Mouse (Mus musculus): Measurements from ENCODE around the gene Nckap1.
"Not testable (repeated sequence)": the region's sequence is repeated elsewhere in the genome, so short reads cannot be mapped to it uniquely, and the experiment has no call there.

Gene Nckap1

DNA sequence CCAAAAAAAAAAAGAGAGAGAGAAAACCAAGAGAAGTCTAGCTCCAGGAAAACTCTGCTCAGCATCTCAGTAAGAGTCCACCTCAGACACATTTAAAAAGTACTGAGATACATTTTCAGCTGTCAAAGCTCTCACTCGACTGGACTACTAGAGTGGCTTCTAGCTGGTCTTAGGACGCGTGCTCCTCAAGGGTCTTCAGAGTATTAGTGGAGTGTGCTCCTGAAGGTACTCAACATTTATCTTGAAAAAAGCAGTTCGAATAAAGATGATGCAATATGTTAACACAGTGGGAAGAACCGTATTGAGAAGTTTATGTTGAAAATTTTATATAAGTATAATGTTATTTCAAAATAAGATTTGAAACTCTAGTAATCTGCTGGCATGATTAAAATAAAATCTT, 20.4 kb downstream of the Nckap1 start:
- no peak for DNase-seq (ENCODE audit: low spot score)

DNA sequence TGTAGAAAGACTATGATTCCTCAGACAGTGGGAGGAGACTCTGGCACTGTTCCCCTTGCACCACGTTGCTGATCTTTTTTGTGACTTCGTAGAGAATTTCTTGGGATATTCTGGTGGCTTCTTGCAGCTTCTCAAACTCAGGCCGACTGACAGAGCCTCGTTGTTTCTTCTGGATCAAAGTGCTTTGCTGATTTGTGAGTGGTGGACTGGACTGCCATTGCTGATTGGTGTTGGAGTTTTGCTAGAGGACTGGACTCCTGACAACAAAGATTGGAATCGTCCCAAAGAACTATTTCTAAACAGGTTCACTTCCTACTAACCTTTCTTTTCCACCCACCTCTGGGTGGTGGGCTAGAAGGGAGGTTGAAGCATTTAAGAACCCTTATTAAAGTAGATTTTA, 21.5 kb downstream of the Nckap1 start:
- DNase-seq (ENCODE audit: low spot score): no peak

DNA sequence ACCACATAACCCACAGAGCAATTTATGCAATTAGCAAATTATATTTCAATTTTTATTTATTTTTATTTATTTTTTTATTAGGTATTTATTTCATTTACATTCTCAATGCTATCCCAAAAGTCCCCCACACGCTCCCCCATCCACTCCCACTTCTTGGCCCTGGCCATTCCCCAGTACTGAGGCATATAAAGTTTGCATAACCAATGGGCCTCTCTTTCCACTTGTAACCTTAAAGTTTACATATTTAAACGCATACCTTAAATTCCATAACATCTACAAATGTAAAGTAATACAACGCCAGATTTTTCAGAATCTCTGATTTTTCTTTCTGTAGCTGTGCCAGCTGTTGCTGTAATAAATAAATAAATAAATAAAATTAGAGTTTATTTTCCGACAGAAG, 26.7 kb downstream of the Nckap1 start:
- DNase-seq (ENCODE audit: low spot score): no peak

DNA sequence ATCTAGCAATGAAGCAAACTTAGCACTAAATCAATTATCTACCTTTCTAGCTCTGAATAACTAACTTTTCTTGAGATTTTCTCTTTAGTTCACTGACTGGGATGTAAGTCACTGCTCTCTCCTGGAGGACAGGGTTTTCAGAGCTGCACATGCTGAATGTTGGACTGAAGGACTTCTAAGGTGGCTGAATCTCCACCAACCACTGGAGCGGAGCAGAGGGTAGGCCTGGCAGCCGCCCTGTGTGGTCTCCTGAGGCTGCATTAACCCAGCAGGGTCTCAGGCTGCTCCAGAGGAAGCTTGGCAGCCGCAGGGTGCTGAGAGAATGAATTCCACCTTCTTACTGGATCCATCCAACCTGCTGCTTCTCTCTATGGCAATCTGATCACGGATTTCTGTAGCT, 31.5 kb downstream of the Nckap1 start:
- no peak for DNase-seq (ENCODE audit: low spot score)

DNA sequence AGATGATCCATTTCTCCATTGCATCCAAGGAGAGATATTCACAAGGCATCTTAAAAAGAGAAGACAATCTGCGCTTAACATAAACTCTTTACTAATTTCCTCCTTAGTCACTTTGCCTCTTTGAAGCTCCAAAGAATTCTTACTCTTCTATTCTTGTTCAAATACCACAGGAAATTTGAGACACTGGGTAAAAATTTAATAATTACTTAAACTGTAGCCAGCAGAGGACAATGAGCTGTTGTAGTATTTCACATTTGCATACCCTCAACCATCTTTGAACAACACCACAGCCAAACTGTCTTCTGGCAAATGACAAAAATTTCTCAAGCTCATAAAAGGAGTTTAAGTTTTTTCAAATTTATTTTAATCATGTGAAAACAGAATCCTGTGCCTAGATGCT, 33.3 kb downstream of the Nckap1 start:
- no peak for DNase-seq (ENCODE audit: low spot score)

DNA sequence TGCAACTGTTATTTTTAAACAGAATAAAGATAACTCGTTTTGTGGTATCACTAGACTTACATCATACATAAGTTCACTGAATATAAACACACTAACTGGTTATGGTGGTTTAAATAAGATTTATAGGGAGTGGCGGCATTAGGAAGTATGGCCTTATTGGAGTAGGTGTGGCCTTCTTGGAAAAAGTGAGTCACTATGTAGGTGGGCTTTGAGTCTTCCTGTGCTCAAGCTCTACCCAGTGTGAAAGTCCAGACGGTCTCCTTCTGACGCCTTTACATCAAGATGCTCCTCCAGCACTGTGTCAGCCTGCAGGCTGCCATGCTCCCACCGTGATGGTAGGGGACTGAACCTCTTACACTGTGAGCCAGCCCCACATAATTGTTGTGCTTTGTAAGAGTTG, 38.4 kb downstream of the Nckap1 start:
- no peak for DNase-seq (ENCODE audit: low spot score)

DNA sequence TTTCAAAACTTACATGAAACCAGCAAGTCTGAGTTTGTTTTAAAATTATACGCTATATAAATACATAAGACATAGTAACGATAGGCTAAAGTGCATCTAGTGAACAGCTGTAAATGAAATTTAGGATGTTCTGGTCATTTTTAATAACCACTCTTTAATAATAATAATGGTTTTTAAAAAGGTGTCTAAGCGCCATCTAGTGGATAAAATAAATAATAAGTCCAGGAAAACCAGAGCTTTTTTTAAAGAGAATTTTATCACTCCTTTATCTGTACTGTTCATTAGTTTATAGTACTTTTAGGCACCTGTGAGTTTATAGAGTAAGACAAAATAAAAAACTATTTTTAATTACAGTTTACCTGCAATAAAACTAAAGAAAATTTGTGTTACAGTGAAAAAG, 44.0 kb downstream of the Nckap1 start:
- no peak for DNase-seq (ENCODE audit: low spot score)

DNA sequence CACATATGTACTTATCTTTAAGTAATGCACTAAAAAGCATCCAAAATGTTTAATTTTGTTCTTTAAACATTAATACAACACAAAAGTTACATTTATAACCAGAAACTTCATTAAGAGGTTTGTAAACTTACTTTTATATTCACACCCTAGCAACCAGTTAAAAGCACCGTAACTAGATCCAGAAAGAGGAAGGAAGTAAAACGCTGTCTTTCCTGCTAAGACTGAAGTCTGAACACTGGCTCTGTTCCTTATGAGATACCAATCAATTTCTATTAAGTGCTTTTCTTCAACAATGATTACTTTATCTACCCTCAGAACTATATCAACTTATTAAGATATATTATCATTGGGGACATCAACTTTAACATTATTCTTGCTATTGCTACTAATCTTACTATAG, 44.6 kb downstream of the Nckap1 start:
- DNase-seq (ENCODE audit: low spot score): no peak

DNA sequence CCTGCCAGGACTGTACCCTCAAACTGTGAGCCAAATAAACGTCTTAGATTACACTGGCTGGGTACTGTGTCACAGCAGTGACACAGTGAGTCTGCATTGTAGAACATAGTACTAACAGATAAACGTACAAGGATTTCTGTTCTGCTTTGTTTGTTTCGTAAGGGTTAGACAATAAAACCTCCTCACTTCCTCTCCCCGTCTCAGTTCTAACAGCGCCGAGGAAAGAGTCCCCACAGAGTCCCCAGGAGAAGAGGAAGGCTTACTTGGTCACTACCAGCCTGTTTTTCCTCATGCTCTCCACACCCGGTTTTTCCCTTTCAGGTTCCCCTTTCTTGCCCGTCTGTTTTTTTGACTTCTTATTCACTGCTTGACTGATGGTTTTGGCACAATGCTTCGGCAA, 56.9 kb downstream of the Nckap1 start:
- no peak for DNase-seq (ENCODE audit: low spot score)

DNA sequence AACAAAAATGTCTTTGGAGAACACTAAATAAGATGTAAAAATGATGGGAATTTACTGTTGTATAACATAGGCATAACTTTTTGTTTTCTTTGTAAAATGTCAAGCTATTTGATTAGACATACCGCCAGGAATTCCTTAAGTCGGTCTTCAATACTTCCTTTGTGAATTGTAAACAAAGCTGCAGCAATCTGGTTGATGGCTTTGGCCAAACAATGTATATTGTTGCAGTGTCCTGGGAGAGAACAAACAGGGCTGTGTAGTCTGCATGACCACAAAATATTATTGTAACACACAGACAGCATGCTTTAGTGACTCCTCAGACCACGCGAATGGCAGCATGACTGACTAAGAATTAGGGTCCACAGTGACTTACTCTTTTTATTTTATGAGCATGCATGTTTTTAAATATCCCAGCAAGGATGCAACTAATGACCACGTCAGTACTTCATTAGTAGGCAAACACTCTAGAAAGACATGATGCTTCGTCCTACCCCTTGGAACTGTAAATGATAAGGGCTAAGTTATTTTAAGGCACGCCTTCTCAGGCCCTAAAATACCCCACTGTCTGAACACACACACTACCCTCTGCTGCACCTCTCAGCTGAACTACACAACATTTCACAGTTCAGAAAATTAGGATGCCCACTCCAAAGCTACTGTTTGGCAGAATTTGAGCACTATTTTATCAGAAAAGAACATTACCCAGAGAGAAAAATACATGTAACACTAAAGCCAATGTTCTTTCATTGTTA, 75.0 kb downstream of the Nckap1 start:
- DNase-seq (ENCODE audit: low spot score): no peak

DNA sequence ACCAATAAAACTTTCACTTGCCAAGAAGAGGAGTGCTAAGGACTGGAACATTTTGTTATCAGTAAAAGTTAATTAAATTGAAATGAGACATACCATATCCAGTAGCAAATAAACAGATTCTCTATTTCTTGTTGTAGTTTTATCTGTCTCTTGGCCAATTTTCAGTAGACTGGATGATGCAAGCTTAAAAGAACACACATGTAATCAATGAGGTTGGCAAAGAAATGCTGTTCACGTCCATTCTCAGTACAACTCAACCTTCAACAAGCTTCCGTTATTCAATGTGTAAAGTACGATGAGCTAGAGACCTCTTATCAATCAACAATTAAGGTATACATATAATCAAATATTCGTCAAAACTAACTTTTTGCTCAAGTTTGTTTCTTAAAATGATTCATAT, 79.0 kb downstream of the Nckap1 start:
- no peak for DNase-seq (ENCODE audit: low spot score)

DNA sequence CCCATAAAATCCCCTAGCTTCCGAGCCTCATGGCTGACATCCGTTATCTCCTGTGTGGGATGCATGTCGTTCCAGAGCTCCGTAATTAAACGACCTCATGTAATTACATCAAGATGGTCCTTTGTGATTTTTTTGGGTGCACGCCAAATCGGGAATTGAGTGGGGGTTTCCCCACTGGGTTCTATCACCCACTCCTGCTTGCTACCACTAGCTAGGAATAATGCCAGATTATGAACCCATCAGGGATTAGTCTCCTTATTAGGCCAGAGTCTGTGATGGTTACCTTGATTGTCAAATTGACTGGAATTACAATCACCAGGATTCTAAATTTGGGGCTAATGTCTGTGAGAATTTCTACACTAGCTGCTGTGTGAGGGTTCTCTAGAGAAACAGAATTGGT, 85.9 kb downstream of the Nckap1 start:
- not testable (repeated sequence) for DNase-seq (ENCODE audit: low spot score)

DNA sequence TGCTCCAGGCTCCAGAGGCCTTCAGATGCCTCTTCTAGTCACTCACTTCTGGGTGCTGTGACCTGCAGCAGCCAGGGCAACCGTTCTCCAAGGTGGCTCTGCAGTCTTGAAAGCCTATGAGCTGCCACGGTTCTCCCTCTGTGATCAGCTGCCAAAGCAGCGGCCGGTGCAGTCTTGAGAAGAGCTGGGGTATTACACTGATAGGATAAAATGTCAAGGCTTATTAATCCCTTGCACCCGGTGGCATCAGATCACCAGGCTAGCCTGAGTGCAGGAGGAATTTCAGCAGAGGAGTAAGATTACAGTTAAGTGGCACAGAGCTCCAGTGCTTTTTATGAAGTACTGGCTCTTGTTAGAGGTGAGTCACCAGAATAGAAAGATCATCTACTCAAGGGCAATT, 94.3 kb downstream of the Nckap1 start:
- peak; percentile 32 for DNase-seq (ENCODE audit: low spot score)

DNA sequence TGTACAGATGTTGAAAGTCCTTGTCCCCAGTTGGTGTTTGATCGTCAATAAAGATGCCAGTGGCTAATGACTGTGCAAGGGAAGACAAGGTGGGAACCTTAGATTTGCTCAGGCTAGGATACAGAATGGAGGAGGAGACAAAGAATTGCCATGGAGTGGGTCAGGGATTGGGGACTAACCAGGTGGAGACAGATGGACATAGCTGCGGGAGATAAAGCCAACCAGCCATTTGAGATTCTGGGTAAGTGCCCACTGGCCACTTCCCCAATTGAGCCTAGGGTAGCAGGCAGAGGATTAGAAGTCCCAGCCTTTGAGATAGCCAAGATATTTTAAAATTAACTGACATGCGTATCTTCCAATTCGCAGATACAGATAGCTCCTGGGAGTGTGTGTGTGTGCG, 96.2 kb downstream of the Nckap1 start:
- no peak for DNase-seq (ENCODE audit: low spot score)

DNA sequence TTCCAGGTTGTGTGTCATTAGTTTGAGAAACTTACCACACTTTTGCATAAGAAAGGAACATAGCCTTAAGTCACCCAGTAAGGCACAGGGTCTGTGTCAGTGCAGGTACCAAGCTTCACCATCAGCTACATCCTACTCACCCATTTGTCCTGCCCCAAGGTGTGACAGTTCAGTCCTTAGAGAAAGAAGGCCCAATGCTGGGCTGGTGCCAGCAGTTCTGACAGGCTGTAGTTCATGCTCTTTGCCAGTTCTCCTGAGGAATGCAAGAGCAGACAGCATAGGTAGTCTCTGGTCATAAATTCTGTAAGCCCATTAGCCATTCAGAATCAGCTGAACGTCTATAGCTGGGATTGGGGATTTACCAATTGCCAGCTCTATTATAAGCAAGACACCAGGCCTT, 105.3 kb downstream of the Nckap1 start:
- DNase-seq (ENCODE audit: low spot score): no peak

DNA sequence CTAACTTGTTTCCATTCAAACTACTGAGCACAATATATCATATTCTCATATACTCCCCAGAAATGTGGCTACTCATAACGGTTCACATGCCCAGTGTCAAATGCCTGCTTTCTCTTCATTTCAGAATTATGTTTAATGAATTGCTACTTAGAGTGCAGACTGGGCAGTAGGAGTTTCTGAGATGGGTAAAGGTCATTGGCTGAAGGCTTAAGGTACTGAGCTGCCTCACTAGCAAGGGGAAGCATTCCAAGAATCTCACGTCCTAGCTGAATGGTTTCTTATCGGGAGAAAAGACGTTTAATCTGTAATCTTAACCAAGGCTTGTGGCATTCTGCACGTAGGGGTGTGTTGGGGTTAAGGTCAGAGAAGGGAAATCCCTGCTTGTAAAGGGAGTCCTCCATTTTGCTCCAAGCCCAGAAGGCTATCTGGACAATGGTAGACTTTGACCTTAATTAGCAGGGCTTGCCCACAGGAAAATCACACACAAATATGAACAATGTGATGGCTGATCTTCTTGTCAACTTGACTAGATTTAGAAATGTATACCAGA, 106.9 kb downstream of the Nckap1 start:
- no peak for DNase-seq (ENCODE audit: low spot score)

DNA sequence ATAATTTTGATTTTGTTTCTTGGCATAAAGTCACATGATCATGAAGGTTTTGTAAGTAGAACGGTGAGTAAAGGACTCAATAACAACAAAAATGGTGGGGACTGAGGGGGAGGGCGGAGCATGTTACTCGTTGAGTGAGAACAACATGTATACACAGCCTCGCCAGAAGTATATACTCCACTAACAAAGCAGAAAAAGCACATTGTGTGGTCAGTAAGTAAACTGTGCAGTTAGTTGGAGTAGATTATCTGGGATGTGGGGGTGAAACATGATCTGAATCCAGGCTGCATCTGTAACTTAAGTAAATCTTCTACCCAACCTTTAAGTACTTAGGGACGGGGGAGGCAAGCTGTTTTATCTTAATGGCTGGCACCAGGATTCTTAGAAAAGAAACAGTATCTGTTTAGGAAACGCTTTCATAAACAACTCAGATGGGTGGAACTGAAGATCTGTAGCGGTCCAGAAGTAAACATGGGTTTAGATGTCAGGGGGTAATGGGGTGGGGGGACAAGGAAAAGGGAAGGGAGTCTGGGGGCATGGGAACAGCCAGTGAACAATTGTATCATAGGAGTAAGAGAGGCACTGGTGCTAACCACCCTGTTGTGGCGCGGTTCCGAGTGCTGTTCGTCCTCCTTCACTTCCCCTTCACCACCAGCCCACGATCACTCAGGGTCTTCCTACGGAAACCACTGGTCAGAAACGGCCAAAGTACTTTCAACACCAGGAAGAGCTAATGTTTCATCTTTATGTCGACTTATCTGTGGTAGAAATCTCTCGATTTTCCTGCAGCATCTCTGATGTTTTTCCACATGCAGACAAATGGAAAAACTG, 115.0 kb downstream of the Nckap1 start:
- no peak for DNase-seq (ENCODE audit: low spot score)

DNA sequence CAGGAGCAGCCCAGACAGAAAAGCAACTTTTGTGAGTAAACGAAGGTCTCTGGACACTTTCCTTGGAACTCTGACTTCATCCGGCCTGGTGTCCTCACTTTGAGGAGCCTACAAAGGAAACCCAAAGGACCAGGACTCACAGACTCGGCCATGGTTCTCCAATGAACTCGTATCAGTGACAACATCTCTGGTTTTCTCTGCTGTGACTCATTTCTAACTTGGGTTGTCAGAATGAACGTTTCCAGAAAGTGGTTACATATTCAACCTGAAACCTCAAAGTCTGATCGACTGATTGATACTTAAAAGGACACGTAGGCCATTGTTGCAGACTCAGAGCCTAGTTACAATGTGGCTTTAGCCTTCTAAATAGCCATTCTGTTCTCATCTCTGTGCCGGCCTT, 119.4 kb downstream of the Nckap1 start:
- DNase-seq (ENCODE audit: low spot score): no peak

Measured in MN1 (cell line).